Mouse (Mus musculus) E14TG2a.4 (cell line): ENCODE data around the gene Usp34.

Source experiments
- CTCF ChIP-seq: conservative IDR thresholded peaks from 2 replicates; pipeline ENCODE4 v1.5.1; 2014; ENCODE audit warnings: low read length
- NANOG ChIP-seq: IDR thresholded peaks from 2 replicates; pipeline ENCODE4 v1.6.1; 2014; ENCODE audit warnings: borderline replicate concordance, low read length, mixed read lengths

- TF ChIP-seq CTCF = no peak
- TF ChIP-seq NANOG = no peak
Measured at GRCm38 (mm10) chr11:23297379-23297778, 9.3 kb upstream of the Usp34 start.
